Mouse (Mus musculus): ENCODE measurements around the gene Clip2.

Clip2 gene

DNA sequence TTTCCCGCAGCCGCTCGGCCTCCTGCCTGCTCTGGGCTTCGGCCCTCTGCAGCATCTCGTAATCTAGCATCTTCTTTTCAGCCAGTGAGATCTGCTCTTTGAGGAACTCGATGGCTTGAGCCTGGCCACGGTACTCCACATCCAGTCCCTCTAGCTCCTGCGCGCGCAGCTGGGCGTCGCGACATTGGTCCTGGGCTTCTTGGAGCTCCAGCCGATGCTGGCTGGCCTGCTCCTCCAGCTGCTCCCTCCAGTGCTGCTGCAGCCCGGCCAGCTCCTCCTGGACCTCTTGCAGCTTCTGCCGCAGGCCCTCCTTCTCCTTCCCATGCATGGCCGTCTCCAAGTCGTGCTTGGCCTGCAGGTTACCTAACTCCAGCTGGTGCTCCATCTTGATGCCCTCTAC lies 49.6 kb downstream of the Clip2 start:
- in situ Hi-C loops (cut with MboI; ENCODE audit: low pct_unique_long_range_greater_than_20kb in 1 of 2, low sequenced_read_pairs in 2 of 2, unreplicated experiment in 1 of 2): loop anchor here (5.0 to 10.0 kb wide), 3 partner anchors 72 to 202 kb away; no protein-coding TSS in a partner anchor

DNA sequence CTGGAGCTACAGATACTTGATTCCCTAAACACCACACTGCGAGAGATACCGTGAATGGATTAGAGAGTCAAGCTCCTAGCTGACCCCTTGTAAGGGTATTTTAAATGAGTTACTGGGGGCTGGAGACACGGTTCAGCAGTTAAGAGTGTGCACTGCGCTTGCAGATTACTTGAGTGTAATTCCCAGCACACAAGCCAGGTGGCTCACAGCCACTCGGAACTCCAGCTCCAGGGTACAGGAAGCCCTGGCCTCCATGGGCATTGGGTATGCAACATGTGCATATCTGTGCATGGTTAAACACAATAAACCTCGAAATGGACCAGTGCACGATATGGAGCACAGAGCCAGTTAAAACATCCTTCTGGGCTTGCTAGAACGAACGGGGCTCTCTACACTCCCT lies 50.8 kb downstream of the Clip2 start:
- in situ Hi-C loops (cut with MboI; ENCODE audit: low pct_unique_long_range_greater_than_20kb in 1 of 2, low sequenced_read_pairs in 2 of 2, unreplicated experiment in 1 of 2): loop anchor here (5.0 to 10.0 kb wide), 3 partner anchors 73 to 203 kb away; no protein-coding TSS in a partner anchor

GRCm38 (mm10) chr5:134500681-134501080 lies 51.6 kb downstream of the Clip2 start:
- in situ Hi-C loops (cut with MboI; ENCODE audit: low pct_unique_long_range_greater_than_20kb in 1 of 2, low sequenced_read_pairs in 2 of 2, unreplicated experiment in 1 of 2): loop anchor here (5.0 to 10.0 kb wide), 3 partner anchors 74 to 204 kb away; no protein-coding TSS in a partner anchor

DNA sequence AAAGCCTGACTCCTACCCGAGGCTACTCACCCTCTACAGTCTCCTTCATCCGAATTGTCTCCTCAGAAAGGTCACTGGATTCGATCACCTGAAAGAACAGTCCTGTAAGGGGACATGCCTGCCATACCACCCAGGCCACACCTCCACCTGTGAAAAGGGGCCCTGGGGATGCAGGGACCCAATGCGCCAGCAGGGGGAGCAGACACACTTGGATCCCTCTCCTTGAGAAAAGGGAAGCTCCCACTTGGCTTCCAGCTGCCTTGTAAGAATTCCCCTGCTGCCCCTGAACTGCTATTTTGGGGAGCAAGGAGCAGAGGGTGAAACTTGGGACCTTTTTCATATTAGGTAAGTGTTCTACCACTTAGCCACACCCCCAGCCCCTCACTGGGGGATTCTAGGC lies 52.2 kb downstream of the Clip2 start:
- in situ Hi-C loops (cut with MboI; ENCODE audit: low pct_unique_long_range_greater_than_20kb in 1 of 2, low sequenced_read_pairs in 2 of 2, unreplicated experiment in 1 of 2): loop anchor here (5.0 to 10.0 kb wide), 3 partner anchors 75 to 205 kb away; no protein-coding TSS in a partner anchor

DNA sequence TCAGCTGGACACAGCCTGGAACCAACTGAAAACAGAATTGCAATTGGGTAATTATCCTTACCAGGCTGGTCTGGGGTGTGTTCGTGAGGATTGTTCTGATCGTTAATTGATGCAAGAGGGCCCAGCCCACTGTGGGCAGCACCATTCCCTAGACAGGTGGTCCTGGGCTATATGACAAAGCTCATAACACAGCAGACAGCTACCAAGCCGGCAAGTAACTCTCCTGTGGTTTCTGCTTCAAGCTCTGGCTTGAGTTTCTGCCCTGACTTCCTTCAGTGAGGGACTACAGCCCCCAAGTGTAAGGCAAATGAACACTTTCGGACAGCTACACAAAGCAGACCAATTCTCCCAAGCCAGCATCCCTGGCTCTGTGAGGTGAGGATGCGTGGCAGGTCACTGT lies 55.2 kb downstream of the Clip2 start:
- in situ Hi-C loops (cut with MboI; ENCODE audit: low pct_unique_long_range_greater_than_20kb in 1 of 2, low sequenced_read_pairs in 2 of 2, unreplicated experiment in 1 of 2): loop anchor here in 1 of 2 experiments (5.0 to 10.0 kb wide), 2 partner anchors 35 to 208 kb away; no protein-coding TSS in a partner anchor

- in situ Hi-C loops (cut with MboI; ENCODE audit: low pct_unique_long_range_greater_than_20kb in 1 of 2, low sequenced_read_pairs in 2 of 2, unreplicated experiment in 1 of 2): loop anchor here in 1 of 2 experiments (5.0 to 10.0 kb wide), 2 partner anchors 37 to 209 kb away; no protein-coding TSS in a partner anchor
These were observed 56.4 kb downstream of the Clip2 start for GRCm38 (mm10) chr5:134495796-134496195.

GRCm38 (mm10) chr5:134494142-134494541 lies 58.1 kb downstream of the Clip2 start:
- in situ Hi-C loops (cut with MboI; ENCODE audit: low pct_unique_long_range_greater_than_20kb in 1 of 2, low sequenced_read_pairs in 2 of 2, unreplicated experiment in 1 of 2): loop anchor here in 1 of 2 experiments (10.0 kb wide), 1 partner anchor 211 kb away; no protein-coding TSS in a partner anchor

DNA sequence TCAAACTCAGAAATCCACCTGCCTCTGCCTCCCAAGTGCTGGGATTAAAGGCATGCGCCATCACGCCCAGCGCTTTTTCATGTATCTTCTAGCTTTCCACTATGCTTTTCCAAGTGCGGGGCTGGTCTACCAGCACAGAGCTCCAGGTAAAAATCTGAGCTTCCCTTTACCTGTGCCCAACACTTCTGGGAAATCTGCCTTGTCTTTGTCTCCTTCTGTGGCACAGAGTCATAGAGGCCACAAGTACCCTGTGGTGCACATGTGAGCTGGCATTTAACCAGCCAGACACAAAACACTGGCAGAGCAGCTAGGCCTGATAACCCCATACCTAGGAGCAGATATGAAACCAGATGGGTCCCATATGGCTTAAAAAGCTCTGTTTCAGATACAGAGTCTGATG lies 59.3 kb downstream of the Clip2 start:
- in situ Hi-C loops (cut with MboI; ENCODE audit: low pct_unique_long_range_greater_than_20kb in 1 of 2, low sequenced_read_pairs in 2 of 2, unreplicated experiment in 1 of 2): loop anchor here in 1 of 2 experiments (10.0 kb wide), 1 partner anchor 212 kb away; no protein-coding TSS in a partner anchor

- in situ Hi-C loops (cut with MboI; ENCODE audit: low pct_unique_long_range_greater_than_20kb in 1 of 2, low sequenced_read_pairs in 2 of 2, unreplicated experiment in 1 of 2): loop anchor here in 1 of 2 experiments (10.0 kb wide), 1 partner anchor 213 kb away; no protein-coding TSS in a partner anchor
These were observed 60.4 kb downstream of the Clip2 start for GRCm38 (mm10) chr5:134491712-134492417.

DNA sequence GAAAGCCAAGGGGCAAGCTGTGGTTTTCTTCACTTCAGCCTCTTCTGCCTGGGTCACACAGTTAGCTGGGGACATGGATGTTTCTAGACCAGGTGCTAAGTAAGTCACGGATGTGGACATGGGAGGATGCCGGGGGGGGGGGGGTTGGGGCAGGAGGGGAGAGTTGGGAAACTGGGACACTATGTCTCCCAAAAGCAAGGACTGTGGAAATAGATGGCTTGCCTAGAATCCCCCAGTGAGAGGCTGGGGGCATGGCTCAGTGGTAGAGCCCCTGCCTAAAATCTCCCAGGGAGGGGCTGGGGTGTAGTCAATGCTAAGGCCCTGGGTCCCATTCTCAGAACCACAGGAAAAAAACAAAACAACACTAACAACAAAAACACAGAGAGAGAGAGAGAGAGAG lies 61.0 kb downstream of the Clip2 start:
- in situ Hi-C loops (cut with MboI; ENCODE audit: low pct_unique_long_range_greater_than_20kb in 1 of 2, low sequenced_read_pairs in 2 of 2, unreplicated experiment in 1 of 2): loop anchor here in 1 of 2 experiments (10.0 kb wide), 1 partner anchor 214 kb away; no protein-coding TSS in a partner anchor

DNA sequence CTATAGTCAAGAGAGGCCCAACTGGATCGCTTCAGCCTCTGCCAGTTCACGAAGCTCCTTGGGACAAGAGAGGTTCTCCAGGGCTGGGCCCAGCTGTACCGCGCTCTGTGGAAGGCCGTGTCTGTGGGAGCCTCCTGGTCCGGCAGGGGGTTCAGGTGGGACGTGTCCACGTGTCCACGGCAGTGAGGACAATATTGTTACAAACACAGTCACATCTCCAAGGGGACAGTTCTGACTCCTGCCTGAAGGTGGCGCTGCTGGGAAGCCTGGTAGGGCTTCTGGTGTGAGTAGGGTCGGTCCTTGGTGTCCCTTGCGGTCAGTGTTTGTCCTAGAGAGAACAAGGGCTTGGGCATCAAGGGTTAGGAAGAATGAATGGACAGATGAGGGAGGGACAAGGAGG lies 61.8 kb downstream of the Clip2 start:
- in situ Hi-C loops (cut with MboI; ENCODE audit: low pct_unique_long_range_greater_than_20kb in 1 of 2, low sequenced_read_pairs in 2 of 2, unreplicated experiment in 1 of 2): loop anchor here in 1 of 2 experiments (10.0 kb wide), 1 partner anchor 214 kb away; no protein-coding TSS in a partner anchor

GRCm38 (mm10) chr5:134489583-134489982 lies 62.7 kb downstream of the Clip2 start:
- in situ Hi-C loops (cut with MboI; ENCODE audit: low pct_unique_long_range_greater_than_20kb in 1 of 2, low sequenced_read_pairs in 2 of 2, unreplicated experiment in 1 of 2): loop anchor here (10.0 kb wide), 2 partner anchors 115 to 305 kb away; partner anchors contain the start of gene Gtf2ird2 (in 2 of the 2)

GRCm38 (mm10) chr5:134488596-134488995 lies 63.6 kb downstream of the Clip2 start:
- in situ Hi-C loops (cut with MboI; ENCODE audit: low pct_unique_long_range_greater_than_20kb in 1 of 2, low sequenced_read_pairs in 2 of 2, unreplicated experiment in 1 of 2): loop anchor here (10.0 kb wide), 2 partner anchors 114 to 304 kb away; partner anchors contain the start of gene Gtf2ird2 (in 2 of the 2)

- in situ Hi-C loops (cut with MboI; ENCODE audit: low pct_unique_long_range_greater_than_20kb in 1 of 2, low sequenced_read_pairs in 2 of 2, unreplicated experiment in 1 of 2): loop anchor here (10.0 kb wide), 2 partner anchors 113 to 303 kb away; partner anchors contain the start of gene Gtf2ird2 (in 2 of the 2)
These were observed 64.2 kb downstream of the Clip2 start for GRCm38 (mm10) chr5:134488042-134488441.

DNA sequence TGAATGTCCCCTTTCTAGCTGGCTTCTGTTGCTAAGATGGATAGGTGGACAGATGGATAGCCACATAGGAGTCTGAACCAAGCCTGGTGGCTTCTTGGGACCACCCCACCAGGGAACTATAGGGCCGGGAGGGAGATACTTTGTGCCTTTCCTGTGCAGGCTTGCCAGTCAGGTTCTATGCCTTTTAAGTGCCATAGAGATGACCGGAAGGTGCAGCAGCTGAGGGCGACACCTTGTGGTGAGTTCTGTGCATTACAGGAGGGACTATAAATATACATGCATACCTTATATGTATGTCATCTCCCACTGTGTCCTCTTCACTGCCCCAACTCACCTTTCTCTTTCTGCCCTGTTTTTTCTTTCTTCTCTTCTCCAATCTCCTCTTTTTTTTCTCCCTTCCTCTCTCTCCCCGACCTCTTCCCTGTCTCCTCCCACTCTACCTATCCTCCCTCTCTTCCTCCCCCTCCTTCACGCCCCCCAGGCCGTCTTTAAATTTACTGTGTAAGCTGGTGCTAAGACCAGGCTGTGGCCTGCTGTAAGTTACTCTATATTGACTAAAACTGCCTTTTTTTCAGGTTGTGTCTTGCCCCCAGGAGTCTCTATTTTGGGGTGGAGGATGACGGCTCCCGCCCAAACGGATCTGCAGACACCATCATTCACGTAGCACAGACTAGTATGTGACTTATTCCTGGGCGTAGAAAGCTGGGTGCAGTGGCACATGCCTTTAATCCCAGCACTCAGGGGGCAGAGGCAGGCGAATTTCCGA lies 66.2 kb downstream of the Clip2 start:
- in situ Hi-C loops (cut with MboI; ENCODE audit: low pct_unique_long_range_greater_than_20kb in 1 of 2, low sequenced_read_pairs in 2 of 2, unreplicated experiment in 1 of 2): loop anchor here (10.0 kb wide), 2 partner anchors 111 to 301 kb away; partner anchors contain the start of gene Gtf2ird2 (in 2 of the 2)

GRCm38 (mm10) chr5:134485183-134485730 lies 67.0 kb downstream of the Clip2 start:
- in situ Hi-C loops (cut with MboI; ENCODE audit: low pct_unique_long_range_greater_than_20kb in 1 of 2, low sequenced_read_pairs in 2 of 2, unreplicated experiment in 1 of 2): loop anchor here (10.0 kb wide), 2 partner anchors 110 to 300 kb away; partner anchors contain the start of gene Gtf2ird2 (in 2 of the 2)

GRCm38 (mm10) chr5:134483291-134483690 lies 68.9 kb downstream of the Clip2 start:
- in situ Hi-C loops (cut with MboI; ENCODE audit: low pct_unique_long_range_greater_than_20kb in 1 of 2, low sequenced_read_pairs in 2 of 2, unreplicated experiment in 1 of 2): loop anchor here (10.0 kb wide), 2 partner anchors 108 to 298 kb away; partner anchors contain the start of gene Gtf2ird2 (in 2 of the 2)

DNA sequence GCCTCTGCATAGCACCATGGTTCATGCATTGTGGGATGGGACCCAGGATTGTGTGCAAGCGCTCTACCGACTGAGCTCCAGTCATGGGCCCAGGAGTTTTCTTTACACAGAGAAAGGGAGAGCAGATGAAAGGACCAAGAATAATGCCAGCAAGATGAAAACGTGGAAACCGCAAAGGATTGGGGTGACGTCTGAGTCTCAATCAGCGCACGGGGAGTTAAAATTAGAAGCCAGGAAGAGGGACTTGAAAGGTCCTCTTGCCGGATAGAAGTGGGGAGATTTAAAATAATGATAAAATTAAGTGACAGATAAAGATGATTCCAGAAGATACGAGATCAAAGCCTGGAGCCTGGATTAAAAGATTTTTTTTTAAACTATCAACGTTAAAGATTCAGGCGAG lies 69.9 kb downstream of the Clip2 start:
- in situ Hi-C loops (cut with MboI; ENCODE audit: low pct_unique_long_range_greater_than_20kb in 1 of 2, low sequenced_read_pairs in 2 of 2, unreplicated experiment in 1 of 2): loop anchor here (10.0 kb wide), 2 partner anchors 108 to 298 kb away; partner anchors contain the start of gene Gtf2ird2 (in 2 of the 2)

Measured in mouse embryonic stem cell (cell line).